Mouse (Mus musculus) hindbrain, postnatal 0 days (tissue): Measurements from ENCODE around the gene Lgr6. TPM values are rescaled to one million over a fixed set of nuclear protein-coding genes. Genes with fewer than 3 reads are reported as not detected.
A peak's percentile ranks its signal among the peaks of the same experiment; 100 is the strongest.

Source experiments
- ATAC-seq: fragments of 200-750 bp; cut with Nextera tagmentation; 2 replicates; pipeline ENCODE4 v1.8.0; 2017; ENCODE audit warnings: mild to moderate bottlenecking, moderate TSS enrichment, moderate library complexity
- DNase-seq: peaks from one replicate; pipeline ENCODE4 v3.0.0-alpha.2; 2015; ENCODE audit warnings: low spot score
- H3K27ac ChIP-seq: fragments of 300-500 bp; sonication (generic); 2 replicates; pipeline ENCODE4 v1.5.1; 2014; ENCODE audit warnings: mild to moderate bottlenecking
- H3K27me3 ChIP-seq: fragments of 300-500 bp; sonication (generic); 2 replicates; pipeline ENCODE4 v1.6.1; 2014; ENCODE audit warnings: low read length, mixed read lengths; ENCODE audit not compliant: insufficient read depth
- H3K36me3 ChIP-seq: fragments of 300-500 bp; sonication (generic); 2 replicates; pipeline ENCODE4 v1.6.1; 2014; ENCODE audit warnings: low read length, mixed read lengths; ENCODE audit not compliant: insufficient read depth
- H3K4me1 ChIP-seq: fragments of 300-500 bp; sonication (generic); 2 replicates; pipeline ENCODE4 v1.6.1; 2014; ENCODE audit warnings: antibody characterized with exemption, low read length, mixed read lengths; ENCODE audit not compliant: insufficient read depth
- H3K4me2 ChIP-seq: fragments of 300-500 bp; sonication (generic); 2 replicates; pipeline ENCODE4 v1.6.1; 2014; ENCODE audit warnings: low read depth, mild to moderate bottlenecking, low read length, moderate library complexity, mixed read lengths
- H3K4me3 ChIP-seq: fragments of 300-500 bp; sonication (generic); 2 replicates; pipeline ENCODE4 v1.5.1; 2014; ENCODE audit warnings: low read length
- H3K9ac ChIP-seq: fragments of 300-500 bp; sonication (generic); replicated peaks from 2 replicates; pipeline ENCODE4 v1.6.1; 2014; ENCODE audit warnings: mild to moderate bottlenecking, low read length, moderate library complexity, mixed read lengths
- H3K9me3 ChIP-seq: fragments of 300-500 bp; sonication (generic); 2 replicates; pipeline ENCODE4 v1.6.1; 2016; ENCODE audit warnings: low read length, mixed read lengths
- CTCF ChIP-seq: IDR thresholded peaks from 2 replicates; pipeline ENCODE4 v1.5.1; 2016; ENCODE audit warnings: antibody characterized with exemption, control low read depth, low read depth
- WGBS: fragments of 180-500 bp; shearing (Covaris S2); extraction: QIAGEN DNeasy Blood & Tissue Kit; methylation state at CpG from one replicate; pipeline ENCODE4 v1.1.7; 2014; 5-methylcytosine and 5-hydroxymethylcytosine counted together
- polyA plus RNA-seq: library from polyadenylated mRNA; unstranded; fragments of >200 nt; fragmentation: Nextera tagmentation; extraction: Ambion mirVana; gene quantifications from 2 replicates; pipeline ENCODE4 v1.2.1, GENCODE M21; 2015
- total RNA-seq: library from RNA; depleted of rRNA; stranded (reverse); fragments of >200 nt; gene quantifications from 2 replicates; pipeline ENCODE4 v1.2.3, GENCODE M21; 2014

The Lgr6 gene
- total and polyA plus RNA-seq, 2 experiments from 2014 or later, result 3.1 to 5.0 TPM

DNA sequence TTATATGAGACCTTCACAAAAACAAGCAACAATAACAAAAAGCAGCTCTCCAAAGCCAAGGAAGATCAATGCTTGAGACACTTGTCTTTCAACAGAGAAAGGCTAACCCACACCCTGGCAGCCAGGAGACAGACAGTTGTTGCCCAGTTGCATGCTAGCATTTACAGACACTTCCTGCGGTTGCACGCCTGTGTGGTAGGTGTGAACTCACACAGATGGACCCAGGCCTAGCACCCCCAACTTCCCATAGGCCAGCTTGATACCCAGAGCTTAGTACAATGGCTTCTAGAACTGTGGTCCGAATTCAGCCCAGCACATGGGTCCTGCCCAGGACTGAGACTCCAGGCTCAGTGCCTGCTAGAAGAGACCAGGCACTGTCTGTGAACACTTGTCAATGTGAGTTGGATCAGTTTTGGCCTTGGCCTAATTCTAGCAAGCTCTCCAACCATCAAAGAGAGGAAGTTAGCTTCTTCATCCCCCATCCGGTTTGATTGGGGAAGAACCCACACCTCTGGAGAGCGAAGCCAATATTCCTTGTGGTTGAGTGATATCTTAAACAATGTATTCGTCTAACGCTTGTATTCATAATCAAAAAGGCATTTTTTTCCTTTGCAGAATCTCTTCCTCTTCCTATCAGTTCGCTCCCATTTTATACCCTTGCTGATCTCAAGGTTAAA is 30.2 kb upstream of the Lgr6 start:
- H3K27ac ChIP-seq, result no peak overlapping the region
- H3K9me3 ChIP-seq, result no peaks in the 10 kb centered on the region
- 92% methylated on average over 8 of the region's 8 CpGs for WGBS
- no peaks in the 10 kb centered on the region for H3K27me3 ChIP-seq
- no peak for TF ChIP-seq CTCF
- no peak overlapping the region for H3K4me2 ChIP-seq
- DNase-seq, result no peak
- H3K36me3 ChIP-seq, result no peaks in the 10 kb centered on the region
- no peak overlapping the region for H3K9ac ChIP-seq
- no peak for ATAC-seq
- no peaks in the 10 kb centered on the region for H3K4me1 ChIP-seq
- no peak overlapping the region for H3K4me3 ChIP-seq

DNA sequence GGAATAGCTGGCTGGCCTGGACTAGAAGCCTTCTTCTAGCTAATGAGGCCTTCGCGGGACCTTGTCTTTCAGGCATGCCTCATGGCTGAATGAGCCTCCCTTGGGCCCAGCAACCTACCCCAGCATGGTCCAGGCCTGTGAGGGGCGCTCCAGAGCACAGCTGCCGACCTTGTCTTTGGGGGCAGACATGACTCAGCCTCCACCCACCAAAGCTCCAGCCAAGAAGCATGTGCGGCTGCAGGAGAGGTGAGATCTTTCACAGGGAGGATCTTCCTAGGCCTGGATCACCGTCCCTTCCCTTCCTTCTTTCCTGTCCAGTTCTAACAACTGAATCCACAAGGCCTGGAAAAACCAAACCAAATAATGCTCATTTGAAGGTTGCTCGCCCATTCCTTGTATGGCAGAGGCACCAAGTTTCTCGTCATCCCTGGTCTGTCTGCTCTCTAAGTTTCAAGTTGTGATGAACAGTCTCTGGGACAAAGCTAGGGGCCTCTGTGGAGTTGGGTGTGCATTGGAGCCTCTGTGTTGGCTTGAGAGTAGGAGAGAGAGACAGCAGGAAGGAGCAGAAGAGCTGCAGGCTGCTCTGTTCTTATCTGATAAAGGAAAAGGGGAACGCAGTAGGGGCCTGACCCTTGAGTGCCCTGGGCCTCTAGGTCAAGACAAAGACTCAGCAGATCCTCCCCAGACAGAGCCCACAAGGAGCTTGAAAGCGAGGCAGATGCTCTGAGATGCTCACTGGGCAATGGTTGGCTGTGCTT is 28.8 kb upstream of the Lgr6 start:
- Histone ChIP-seq H3K27me3 (no peaks in the 10 kb centered on the region), H3K9me3 (no peaks in the 10 kb centered on the region), H3K27ac (no peak overlapping the region), H3K4me2 (no peak overlapping the region), H3K9ac (no peak overlapping the region), H3K4me1 (no peaks in the 10 kb centered on the region), H3K36me3 (no peaks in the 10 kb centered on the region), H3K4me3 (no peak overlapping the region)
- 85% methylated on average over 10 of the region's 10 CpGs for WGBS
- no peak for TF ChIP-seq CTCF
- DNase-seq, result no peak
- ATAC-seq, result no peak

DNA sequence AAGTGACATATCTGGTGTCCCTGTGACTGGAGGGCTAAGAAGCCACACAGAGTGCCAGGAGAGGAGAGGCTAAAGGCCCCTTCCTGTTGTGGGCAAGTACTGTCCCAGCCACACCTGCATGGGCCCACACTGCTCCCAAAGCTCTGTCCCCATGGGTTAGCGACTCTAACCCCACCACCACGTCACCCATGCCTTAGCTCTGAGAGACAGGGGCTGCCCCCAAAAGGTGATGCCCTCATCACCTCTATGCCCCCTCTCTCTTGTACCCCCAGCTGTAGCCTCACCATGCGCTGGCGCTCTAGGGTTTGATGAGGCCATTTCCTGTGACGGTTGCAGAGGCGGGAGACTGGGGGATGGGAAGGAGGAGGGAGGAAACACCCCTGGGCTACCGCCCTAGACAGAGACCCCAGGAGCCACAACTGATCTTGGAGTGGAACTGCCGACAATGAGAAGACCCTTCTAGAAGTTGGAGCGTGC is 27.9 kb upstream of the Lgr6 start:
- Histone ChIP-seq H3K4me3 (no peak overlapping the region), H3K9ac (no peak overlapping the region), H3K36me3 (no peaks in the 10 kb centered on the region), H3K4me2 (no peak overlapping the region), H3K27ac (no peak overlapping the region), H3K27me3 (no peaks in the 10 kb centered on the region), H3K4me1 (no peaks in the 10 kb centered on the region), H3K9me3 (no peaks in the 10 kb centered on the region)
- no peak for DNase-seq
- TF ChIP-seq CTCF, result no peak
- 91% methylated on average over 9 of the region's 9 CpGs for WGBS
- ATAC-seq, result no peak

DNA sequence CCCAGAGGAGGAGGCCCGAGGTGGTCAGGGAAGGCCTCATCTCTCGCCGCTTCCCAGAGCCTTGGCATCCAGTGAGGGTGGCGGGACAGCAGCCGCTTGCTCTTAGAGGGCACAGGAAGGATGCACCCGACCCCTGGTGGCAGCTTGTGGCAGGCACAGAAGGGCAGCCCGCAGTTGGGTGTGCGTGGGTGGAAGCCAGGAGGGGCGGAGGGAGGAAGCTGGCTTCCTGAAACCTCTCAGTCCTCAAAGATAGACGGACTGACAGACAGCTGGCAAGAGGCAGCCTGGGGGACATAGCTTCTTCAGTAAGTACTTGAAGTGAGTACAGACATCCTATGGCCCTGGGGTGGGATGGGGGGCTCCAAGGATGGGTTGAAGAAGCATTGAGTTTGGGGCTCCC is 27.4 kb upstream of the Lgr6 start, which contains the start of gene Ptpn7:
Ptpn7 (plus strand) TSS at position 228 of the 400 bp plus-strand sequence.
- ATAC-seq, result peak; percentile 55
- Histone ChIP-seq H3K9me3 (no peaks in the 10 kb centered on the region), H3K36me3 (no peaks in the 10 kb centered on the region), H3K4me2 (no peak within 1 kb of the TSS), H3K4me1 (no peaks in the 10 kb centered on the region), H3K27ac (no peak within 1 kb of the TSS), H3K9ac (no peak within 1 kb of the TSS), H3K4me3 (no peak within 1 kb of the TSS), H3K27me3 (no peaks in the 10 kb centered on the region)
- TF ChIP-seq CTCF, result peak; percentile 80
- DNase-seq, result peak; percentile 68
- WGBS, result 26% methylated on average over 10 of the region's 10 CpGs

DNA sequence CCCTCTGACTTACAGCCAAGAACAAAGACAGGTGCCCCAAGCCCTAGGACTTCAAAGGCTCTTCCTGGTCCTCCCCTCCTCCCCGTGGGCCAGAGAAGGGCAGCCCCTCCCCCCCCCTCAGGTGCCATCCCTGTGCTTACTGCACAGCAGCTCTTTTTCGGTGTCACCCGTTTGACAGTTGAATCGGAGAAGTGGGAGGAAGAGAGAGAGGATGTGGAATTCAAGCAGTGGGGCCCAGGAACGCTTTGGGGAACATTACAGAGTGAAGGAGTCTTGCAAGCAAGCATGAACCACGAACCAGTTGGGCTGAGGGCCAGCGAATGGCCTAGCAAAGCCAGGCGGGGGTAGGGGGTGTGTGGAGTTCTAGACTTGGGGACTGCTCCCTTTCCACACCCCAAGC is 26.5 kb upstream of the Lgr6 start:
- Histone ChIP-seq H3K36me3 (no peaks in the 10 kb centered on the region), H3K4me2 (no peak overlapping the region), H3K9me3 (no peaks in the 10 kb centered on the region), H3K9ac (no peak overlapping the region), H3K27me3 (no peaks in the 10 kb centered on the region), H3K4me3 (no peak overlapping the region), H3K4me1 (peaks cover 1% of the 10 kb centered on the region), H3K27ac (no peak overlapping the region)
- 59% methylated on average over 8 of the region's 8 CpGs for WGBS
- DNase-seq (no peak), ATAC-seq (no peak)
- no peak for TF ChIP-seq CTCF

DNA sequence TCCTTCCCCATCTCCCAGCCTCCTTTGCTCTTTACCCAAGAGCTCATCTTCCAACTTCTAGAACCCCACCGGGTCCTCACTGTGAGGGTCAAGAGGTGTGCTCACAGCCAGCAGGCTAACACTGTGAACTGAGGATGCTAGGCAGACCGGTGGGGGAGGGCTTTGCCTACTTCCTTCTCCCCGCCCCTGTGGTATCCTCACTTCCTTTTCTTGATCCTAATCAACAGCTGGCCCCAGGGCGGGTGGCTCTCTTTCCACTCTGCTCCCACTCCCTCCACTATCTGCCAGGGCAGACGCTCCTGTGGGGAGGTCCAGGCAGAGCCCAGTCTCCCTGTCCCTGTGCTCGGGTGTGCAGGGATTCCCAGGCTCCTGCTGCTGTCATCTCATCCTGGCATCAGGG is 26.0 kb upstream of the Lgr6 start:
- ATAC-seq, result no peak
- 49% methylated on average over 6 of the region's 6 CpGs for WGBS
- TF ChIP-seq CTCF, result no peak
- no peak overlapping the region for H3K27ac ChIP-seq
- no peak overlapping the region for H3K4me3 ChIP-seq
- H3K36me3 ChIP-seq, result no peaks in the 10 kb centered on the region
- H3K9ac ChIP-seq, result no peak overlapping the region
- DNase-seq, result no peak
- H3K4me2 ChIP-seq, result no peak overlapping the region
- H3K9me3 ChIP-seq, result no peaks in the 10 kb centered on the region
- peaks cover 7% of the 10 kb centered on the region for H3K4me1 ChIP-seq
- H3K27me3 ChIP-seq, result no peaks in the 10 kb centered on the region
